Mouse (Mus musculus) neural tube, postnatal 0 days (tissue): ENCODE results near the gene 2310039H08Rik. TPM values are rescaled to one million over a fixed set of nuclear protein-coding genes. Genes with fewer than 3 reads are reported as not detected.

Experiments
- polyA plus RNA-seq: library from polyadenylated mRNA; unstranded; fragments of >200 nt; fragmentation: Nextera tagmentation; extraction: Ambion mirVana; gene quantifications from 2 replicates; pipeline ENCODE4 v1.2.1, GENCODE M21; 2015

2310039H08Rik gene
- 66.4 and 71.7 TPM in 2 replicates for polyA plus RNA-seq

DNA sequence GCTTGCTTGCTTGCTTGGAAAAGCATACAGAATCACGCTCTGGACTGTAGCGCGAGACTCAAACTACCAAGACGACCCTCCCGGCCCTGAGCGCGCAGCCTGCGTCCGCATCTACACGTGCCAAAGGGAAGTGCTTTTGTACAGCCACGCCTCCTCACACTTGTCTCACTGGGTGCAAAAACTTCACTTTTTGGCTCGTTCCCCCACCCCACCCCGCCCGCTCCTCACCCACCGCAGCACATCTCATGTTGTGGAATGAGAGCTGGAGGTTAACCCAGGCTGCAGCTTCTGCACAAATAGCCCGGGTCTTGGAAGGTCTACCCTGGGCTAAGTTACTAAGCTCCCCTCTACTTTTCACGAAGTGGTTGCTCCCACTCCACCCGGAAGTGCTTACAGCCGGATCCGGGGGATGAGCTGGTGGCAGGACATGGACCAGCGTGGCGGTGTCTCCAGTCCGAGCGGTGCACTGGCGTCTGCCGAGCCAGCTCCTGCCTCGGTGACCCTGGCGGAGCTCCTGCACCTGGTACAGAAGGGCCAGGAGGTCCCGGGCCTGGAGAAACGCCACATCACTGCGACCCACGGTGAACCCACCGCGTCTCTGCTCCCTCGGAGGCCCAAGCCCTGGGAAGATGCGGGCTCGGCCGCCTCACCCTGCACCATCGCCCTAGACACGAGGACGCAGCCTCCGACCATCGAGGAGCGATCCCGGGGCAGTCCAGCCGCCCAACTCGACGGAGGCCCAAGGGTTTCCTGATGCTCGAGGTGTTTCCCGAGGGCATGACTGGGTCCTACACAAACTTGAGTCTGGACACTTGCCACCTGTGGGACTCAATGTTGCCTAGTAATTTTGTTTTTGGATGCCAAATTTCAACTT is at the start of gene 2310039H08Rik:
Gene 2310039H08Rik, plus strand, starts transcription at position 232 of the 874 bp plus-strand sequence.

DNA sequence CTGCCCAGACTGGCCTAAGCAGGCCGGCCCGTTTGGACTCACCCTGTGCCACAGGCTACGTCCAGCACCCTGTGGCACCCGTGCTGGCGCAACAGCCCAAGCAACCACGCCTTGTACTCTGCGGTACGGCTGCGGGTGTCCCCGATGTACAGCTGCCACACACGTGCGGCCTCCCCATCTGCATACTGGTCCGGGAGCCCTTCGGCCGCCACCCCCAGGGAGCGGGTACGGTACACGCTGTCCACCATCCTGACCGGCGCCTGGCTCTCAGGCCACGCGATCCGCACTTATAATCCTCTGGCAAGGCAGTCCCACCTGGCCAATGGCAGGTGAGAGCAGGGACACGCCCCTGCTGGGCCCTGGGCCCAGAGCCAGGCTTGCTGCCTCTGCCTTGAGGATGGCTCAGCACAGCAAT is 43.5 kb upstream of the 2310039H08Rik start, which contains the start of gene Gnmt:
Gene Gnmt, minus strand, starts transcription at position 265 of the 415 bp plus-strand sequence.

DNA sequence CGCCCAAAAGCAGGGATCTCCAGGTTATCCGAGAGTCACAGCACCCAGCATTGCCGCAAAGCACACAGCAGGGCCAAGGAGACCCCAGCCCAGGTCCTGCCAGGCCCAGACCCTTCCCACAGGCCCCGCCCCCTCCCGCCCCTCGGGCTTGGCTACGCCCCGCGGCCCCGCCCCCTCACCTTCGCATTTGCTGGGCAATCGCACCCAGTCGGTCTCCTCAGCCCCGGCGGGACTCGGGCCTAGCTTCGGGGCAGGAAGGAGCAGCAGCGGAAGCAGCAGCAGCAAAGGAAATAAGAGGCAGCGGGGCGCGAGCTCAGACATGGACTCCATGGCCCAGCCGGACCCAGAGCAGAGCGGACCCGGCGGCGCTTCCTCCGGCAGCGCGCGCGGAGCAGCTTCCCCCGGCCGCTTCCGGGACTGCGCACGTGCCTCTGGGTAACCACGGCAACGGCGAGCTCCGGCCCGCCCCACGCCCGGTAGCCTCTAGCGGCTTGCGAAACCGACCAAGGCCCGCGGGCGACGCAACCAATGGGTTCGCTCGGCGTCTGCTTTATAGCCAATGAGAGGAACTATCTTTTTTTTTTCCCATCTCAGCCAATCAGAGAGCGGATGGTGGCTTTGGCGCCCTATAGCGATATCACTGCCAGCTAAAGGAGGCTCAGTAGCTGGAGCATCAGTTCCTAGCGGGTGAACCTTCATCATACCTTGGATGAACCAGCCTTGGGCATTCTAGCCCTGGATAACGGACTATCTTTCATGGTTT is 20.5 kb upstream of the 2310039H08Rik start, which contains the start of gene Cnpy3:
Gene Cnpy3, minus strand, starts transcription at position 421 of the 763 bp plus-strand sequence.

DNA sequence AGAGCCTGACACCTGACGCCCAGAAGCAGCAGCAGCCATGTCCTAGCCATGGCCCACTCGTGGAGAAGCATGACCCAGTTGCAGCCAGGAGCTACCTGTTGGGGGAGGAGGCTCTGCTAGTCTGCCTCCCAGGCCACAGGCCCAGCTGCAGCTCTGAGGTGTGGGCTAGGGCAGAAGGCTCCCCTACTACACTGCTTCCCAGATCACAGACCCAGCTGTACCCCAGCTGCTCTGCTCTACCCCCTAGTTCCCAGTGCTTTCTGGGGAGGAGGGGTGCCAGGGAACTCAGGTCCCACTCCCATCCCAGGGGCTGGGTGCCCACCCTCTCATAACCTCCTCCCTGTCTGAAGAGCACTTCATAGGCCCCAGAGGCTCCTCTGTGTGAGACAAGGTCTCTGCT is 8.9 kb upstream of the 2310039H08Rik start, which contains the start of gene Ptcra:
Gene Ptcra, minus strand, starts transcription at position 169 of the 400 bp plus-strand sequence.

DNA sequence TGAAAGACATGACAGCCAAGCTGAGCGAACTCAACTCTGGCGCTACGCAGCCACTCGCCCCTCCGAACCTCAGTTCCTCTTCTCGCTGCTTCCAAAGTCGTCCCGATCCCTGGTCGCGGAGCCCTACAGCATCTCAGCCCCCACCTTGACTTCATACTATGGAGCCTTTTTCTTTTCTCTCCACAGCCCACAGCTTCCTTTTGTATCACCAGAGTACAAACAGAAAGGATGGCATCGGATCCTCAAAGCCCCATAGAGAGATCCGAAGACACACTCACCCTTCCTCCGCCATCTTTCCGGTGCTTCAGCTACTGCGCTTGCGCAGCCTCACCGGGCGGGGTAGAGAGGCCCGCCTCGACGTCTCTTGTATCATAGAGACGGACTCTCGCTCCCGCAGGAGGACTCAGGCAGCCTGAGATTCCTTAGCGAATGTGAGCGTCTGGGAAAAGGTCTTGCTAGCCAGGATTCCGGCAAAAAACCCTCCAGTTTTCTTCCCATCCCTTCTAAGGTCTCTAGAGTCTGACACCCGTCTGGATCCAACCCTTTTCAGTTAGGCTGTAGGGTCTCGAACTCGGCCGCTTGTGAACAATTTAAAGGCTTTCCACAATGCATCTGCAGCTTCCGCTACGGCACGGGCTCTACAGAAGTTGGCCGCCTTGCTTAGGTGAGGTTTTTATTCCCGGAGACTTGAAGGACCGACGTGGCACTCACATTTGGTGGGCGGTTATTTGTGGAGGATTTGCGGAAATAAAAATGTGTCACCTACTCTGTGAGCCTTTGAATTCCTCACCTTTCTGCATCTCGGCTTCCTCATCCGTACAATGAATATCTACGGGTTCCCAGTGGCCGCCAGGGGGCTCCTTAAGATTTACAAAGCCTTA is 10.1 kb downstream of the 2310039H08Rik start, which contains the start of gene Rpl7l1:
Gene Rpl7l1, minus strand, starts transcription at position 332 of the 881 bp plus-strand sequence.

Other genes with a start within 250 kb of the 2310039H08Rik start
- 14.0 and 18.6 TPM in 2 replicates for gene Cul9, start 226.2 kb upstream of the 2310039H08Rik start, polyA plus RNA-seq
- 4.0 and 5.5 TPM in 2 replicates for gene Srf, start 216.5 kb upstream of the 2310039H08Rik start, polyA plus RNA-seq
- 21.4 and 22.3 TPM in 2 replicates for gene Ptk7, start 143.1 kb upstream of the 2310039H08Rik start, polyA plus RNA-seq
- 19.2 and 21.3 TPM in 2 replicates for gene Klc4, start 126.6 kb upstream of the 2310039H08Rik start, polyA plus RNA-seq
- gene Mrpl2, start 126.4 kb upstream of the 2310039H08Rik start, polyA plus RNA-seq: 84.8 and 87.9 TPM in 2 replicates
- 22.7 and 23.5 TPM in 2 replicates for gene Cul7, start 122.3 kb upstream of the 2310039H08Rik start, polyA plus RNA-seq
- gene Rrp36, start 98.3 kb upstream of the 2310039H08Rik start, polyA plus RNA-seq: 50.1 and 51.5 TPM in 2 replicates
- gene Mea1, start 93.8 kb upstream of the 2310039H08Rik start, polyA plus RNA-seq: 315 and 349 TPM in 2 replicates
- gene Klhdc3, start 91.7 kb upstream of the 2310039H08Rik start, polyA plus RNA-seq: 164 and 171 TPM in 2 replicates
- gene Ppp2r5d, start 67.5 kb upstream of the 2310039H08Rik start, polyA plus RNA-seq: 70.7 and 87.6 TPM in 2 replicates
- gene Pex6, start 61.2 kb upstream of the 2310039H08Rik start, polyA plus RNA-seq: 20.7 and 21.2 TPM in 2 replicates
- gene Gnmt, start 43.5 kb upstream of the 2310039H08Rik start, polyA plus RNA-seq: 3.0 and 3.5 TPM in 2 replicates
- 71.4 and 79.9 TPM in 2 replicates for gene Cnpy3, start 20.4 kb upstream of the 2310039H08Rik start, polyA plus RNA-seq
- 0.23 and 0.24 TPM in 2 replicates for gene Ptcra, start 8.9 kb upstream of the 2310039H08Rik start, polyA plus RNA-seq
- 55.2 and 63.9 TPM in 2 replicates for gene Rpl7l1, start 10.0 kb downstream of the 2310039H08Rik start, polyA plus RNA-seq
- gene Bicral, start 85.8 kb downstream of the 2310039H08Rik start, polyA plus RNA-seq: 4.8 and 5.6 TPM in 2 replicates
- gene Tbcc, start 118.0 kb downstream of the 2310039H08Rik start, polyA plus RNA-seq: 65.9 and 68.5 TPM in 2 replicates
- not detected in 2 replicates for gene Prph2, start 137.8 kb downstream of the 2310039H08Rik start, polyA plus RNA-seq
- gene Ubr2, start 237.9 kb downstream of the 2310039H08Rik start, polyA plus RNA-seq: 9.8 and 12.0 TPM in 2 replicates